Mouse (Mus musculus): Measurements from ENCODE around the gene Hsf2bp.

Hsf2bp gene

GRCm38 (mm10) chr17:31982326-31983190 lies 53.6 kb downstream of the Hsf2bp start:
- no peak for DNase-seq

GRCm38 (mm10) chr17:31979888-31980287 lies 56.3 kb downstream of the Hsf2bp start:
- DNase-seq = no peak

GRCm38 (mm10) chr17:31977131-31977530 lies 59.0 kb downstream of the Hsf2bp start:
- no peak for DNase-seq

- no peak for DNase-seq
These were observed 59.6 kb downstream of the Hsf2bp start for GRCm38 (mm10) chr17:31976501-31976900.

GRCm38 (mm10) chr17:31974694-31975093 lies 61.5 kb downstream of the Hsf2bp start:
- no peak for DNase-seq

GRCm38 (mm10) chr17:31973664-31974230 lies 62.4 kb downstream of the Hsf2bp start:
- DNase-seq = no peak

GRCm38 (mm10) chr17:31970890-31971289 lies 65.3 kb downstream of the Hsf2bp start:
- DNase-seq = no peak

- no peak for DNase-seq
These were observed 67.3 kb downstream of the Hsf2bp start for GRCm38 (mm10) chr17:31968801-31969200.

- no peak for DNase-seq
These were observed 68.8 kb downstream of the Hsf2bp start for GRCm38 (mm10) chr17:31967311-31967710.

GRCm38 (mm10) chr17:31966566-31966965 lies 69.6 kb downstream of the Hsf2bp start:
- no peak for DNase-seq

GRCm38 (mm10) chr17:31965623-31966022 lies 70.5 kb downstream of the Hsf2bp start:
- no peak for DNase-seq

- no peak for DNase-seq
These were observed 73.2 kb downstream of the Hsf2bp start for GRCm38 (mm10) chr17:31962930-31963329.

- DNase-seq = no peak
These were observed 73.9 kb downstream of the Hsf2bp start for GRCm38 (mm10) chr17:31962281-31962680.

- no peak for DNase-seq
These were observed 81.5 kb downstream of the Hsf2bp start for GRCm38 (mm10) chr17:31954551-31955140.

GRCm38 (mm10) chr17:31949076-31949475 lies 87.1 kb downstream of the Hsf2bp start:
- no peak for DNase-seq

- no peak for DNase-seq
These were observed 89.7 kb downstream of the Hsf2bp start for GRCm38 (mm10) chr17:31946436-31946835.

GRCm38 (mm10) chr17:31943881-31944539 lies 92.1 kb downstream of the Hsf2bp start:
- DNase-seq = no peak

- no peak for DNase-seq
These were observed 94.5 kb downstream of the Hsf2bp start for GRCm38 (mm10) chr17:31941616-31942015.

- DNase-seq = no peak
These were observed 95.5 kb downstream of the Hsf2bp start for GRCm38 (mm10) chr17:31940607-31941006.

GRCm38 (mm10) chr17:31939292-31940060 lies 96.7 kb downstream of the Hsf2bp start:
- no peak for DNase-seq

- no peak for DNase-seq
These were observed 97.4 kb downstream of the Hsf2bp start for GRCm38 (mm10) chr17:31938539-31939260.

GRCm38 (mm10) chr17:31937141-31937554 lies 99.0 kb downstream of the Hsf2bp start:
- DNase-seq = no peak

All from cerebellum, postnatal 36 days (tissue).